Mouse (Mus musculus) forebrain, embryonic 14.5 days (tissue): Measurements from ENCODE around the gene Ube2e1. TPM values are rescaled to one million over a fixed set of nuclear protein-coding genes. Genes with fewer than 3 reads are reported as not detected.
A peak's percentile ranks its signal among the peaks of the same experiment; 100 is the strongest.

ENCODE experiments used
- ATAC-seq: fragments of 200-750 bp; cut with Nextera tagmentation; 2 replicates; pipeline ENCODE4 v1.8.0; 2017; ENCODE audit warnings: mild to moderate bottlenecking, moderate library complexity
- DNase-seq: peaks from one replicate; pipeline ENCODE4 v3.0.0-alpha.2; 2015; ENCODE audit warnings: low spot score
- H3K27ac ChIP-seq: fragments of 300-500 bp; sonication (generic); 2 replicates; pipeline ENCODE4 v1.5.1; 2014; ENCODE audit warnings: low read depth, mild to moderate bottlenecking, control low read depth, low read length, moderate library complexity
- H3K27me3 ChIP-seq: fragments of 300-500 bp; sonication (generic); replicated peaks from 2 replicates; pipeline ENCODE4 v1.6.1; 2014; ENCODE audit warnings: low read length, control low read depth, mixed read lengths; ENCODE audit not compliant: control insufficient read depth, insufficient read depth
- H3K36me3 ChIP-seq: fragments of 300-500 bp; sonication (generic); 2 replicates; pipeline ENCODE4 v1.6.1; 2014; ENCODE audit warnings: low read length, control low read depth; ENCODE audit not compliant: control insufficient read depth, insufficient read depth
- H3K4me1 ChIP-seq: fragments of 300-500 bp; sonication (generic); 2 replicates; pipeline ENCODE4 v1.6.1; 2014; ENCODE audit warnings: antibody characterized with exemption, low read length, control low read depth; ENCODE audit not compliant: control insufficient read depth, insufficient read depth
- H3K4me2 ChIP-seq: fragments of 300-500 bp; sonication (generic); 2 replicates; pipeline ENCODE4 v1.6.1; 2014; ENCODE audit warnings: mild to moderate bottlenecking, control low read depth, low read length
- H3K4me3 ChIP-seq: fragments of 300-500 bp; sonication (generic); 2 replicates; pipeline ENCODE4 v1.5.1; 2014; ENCODE audit warnings: low read depth, low read length, control low read depth
- H3K9ac ChIP-seq: fragments of 300-500 bp; sonication (generic); 2 replicates; pipeline ENCODE4 v1.6.1; 2014; ENCODE audit warnings: mild to moderate bottlenecking, low read length, control low read depth, moderate library complexity
- H3K9me3 ChIP-seq: fragments of 300-500 bp; sonication (generic); replicated peaks from 2 replicates; pipeline ENCODE4 v1.6.1; 2016; ENCODE audit warnings: low read length, control low read depth, mixed read lengths; ENCODE audit not compliant: control insufficient read depth
- WGBS: fragments of 180-500 bp; shearing (Covaris S2); extraction: QIAGEN DNeasy Blood & Tissue Kit; methylation state at CpG from one replicate; pipeline ENCODE4 v1.1.7; 2014; 5-methylcytosine and 5-hydroxymethylcytosine counted together
- polyA plus RNA-seq: library from polyadenylated mRNA; unstranded; fragments of >200 nt; fragmentation: Nextera tagmentation; extraction: Ambion mirVana; gene quantifications from 2 replicates; pipeline ENCODE4 v1.2.1, GENCODE M21; 2014

The Ube2e1 gene
- polyA plus RNA-seq, 1 experiment from 2014 or later: 78.0 TPM

DNA sequence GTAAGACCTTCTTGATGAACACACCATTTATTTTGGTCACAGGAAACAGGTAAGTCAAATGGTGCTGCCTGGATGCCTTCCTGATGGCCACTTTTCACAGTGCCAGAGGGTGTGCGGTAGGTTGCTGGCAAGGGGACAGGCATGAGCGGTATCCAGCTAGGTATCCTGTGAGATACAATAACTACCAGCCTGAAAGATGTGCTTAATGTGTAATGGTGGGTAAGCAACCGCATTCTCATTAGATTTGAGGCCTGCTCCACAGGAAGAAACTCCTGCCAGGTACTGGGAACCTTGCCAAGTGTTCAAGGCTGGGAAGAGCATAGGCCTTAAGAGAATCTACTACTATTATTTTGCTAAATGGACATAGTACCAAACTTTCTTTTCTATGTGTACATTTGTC, 9.4 kb upstream of the Ube2e1 start:
- H3K9ac ChIP-seq: no peak overlapping the region
- ATAC-seq (no peak), DNase-seq (peak; percentile 11)
- no peaks in the 10 kb centered on the region for H3K9me3 ChIP-seq
- no peak overlapping the region for H3K4me3 ChIP-seq
- H3K27me3 ChIP-seq: no peaks in the 10 kb centered on the region
- H3K36me3 ChIP-seq: no peaks in the 10 kb centered on the region
- H3K4me2 ChIP-seq: no peak overlapping the region
- 61% methylated on average over 3 of the region's 3 CpGs for WGBS
- H3K27ac ChIP-seq: no peak overlapping the region
- H3K4me1 ChIP-seq: no peaks in the 10 kb centered on the region

DNA sequence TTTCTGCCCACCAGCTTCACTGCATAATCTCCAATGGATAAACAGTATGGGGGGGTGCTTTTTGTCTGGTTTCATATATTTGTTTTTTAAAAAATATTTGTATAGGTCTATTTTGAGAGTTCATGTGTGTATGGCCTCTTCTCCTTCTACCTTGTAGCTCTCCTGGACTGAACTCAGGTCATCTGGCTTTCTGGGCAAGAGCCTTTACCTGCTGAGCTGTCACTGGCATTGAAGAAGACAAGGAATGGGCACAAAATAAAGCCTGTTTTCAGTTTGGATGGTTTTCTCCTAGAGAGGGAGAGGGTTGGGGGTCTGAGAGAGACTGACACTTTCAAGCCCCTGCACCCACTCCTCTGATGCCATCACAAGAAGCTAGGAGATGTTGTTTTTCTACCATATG, 4.4 kb upstream of the Ube2e1 start:
- H3K36me3 ChIP-seq: no peaks in the 10 kb centered on the region
- no peak overlapping the region for H3K27ac ChIP-seq
- H3K4me2 ChIP-seq: no peak overlapping the region
- H3K27me3 ChIP-seq: no peaks in the 10 kb centered on the region
- DNase-seq: no peak
- ATAC-seq: no peak
- no peaks in the 10 kb centered on the region for H3K4me1 ChIP-seq
- no peak overlapping the region for H3K4me3 ChIP-seq
- H3K9me3 ChIP-seq: no peaks in the 10 kb centered on the region
- H3K9ac ChIP-seq: no peak overlapping the region

DNA sequence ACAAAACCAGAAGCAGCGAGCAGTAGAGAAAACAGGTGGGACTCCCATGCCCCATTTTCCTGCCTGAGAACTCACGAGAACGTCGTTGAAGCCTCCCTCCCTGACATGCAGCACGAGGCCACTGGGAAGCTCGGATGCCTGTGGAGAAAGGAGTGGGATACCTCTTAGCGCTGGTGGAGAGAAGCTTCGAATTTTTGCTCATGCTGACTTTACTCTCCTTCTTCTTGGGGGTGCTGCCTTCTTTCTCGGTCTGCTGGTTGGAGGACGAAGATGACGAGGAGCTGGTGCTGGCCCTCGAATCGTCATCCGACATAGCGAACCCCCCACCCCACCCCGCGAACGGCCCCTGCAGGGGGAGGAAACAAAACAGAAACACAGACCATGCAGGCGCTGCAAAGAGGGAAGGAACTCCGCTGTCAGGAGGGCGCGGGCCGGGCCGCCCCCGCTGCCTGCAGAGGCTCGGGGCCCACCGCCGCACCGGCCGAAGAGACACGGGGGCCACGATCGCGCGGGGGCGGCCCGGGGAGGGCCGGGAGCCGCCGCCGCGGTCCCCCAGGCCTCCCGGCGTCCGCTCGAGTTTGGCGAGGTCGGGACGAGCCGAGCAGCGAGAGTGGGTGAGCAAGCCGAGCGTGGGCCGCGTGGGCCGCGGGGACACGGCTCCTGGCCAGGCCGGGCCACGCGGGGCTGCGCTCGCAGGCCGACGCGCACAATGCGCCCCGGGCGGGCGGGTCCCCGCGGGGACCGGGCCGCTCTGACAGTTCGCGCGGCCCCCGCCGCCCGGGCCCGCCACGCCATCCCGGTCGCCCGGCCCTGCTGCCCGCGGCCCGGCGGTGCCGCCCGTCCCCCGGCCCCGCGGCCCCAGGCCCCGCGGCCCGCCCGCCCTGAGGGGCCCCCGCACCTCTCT, 618 bp downstream of the Ube2e1 start:
- WGBS: under 1% methylated on average over 46 of the region's 99 CpGs

DNA sequence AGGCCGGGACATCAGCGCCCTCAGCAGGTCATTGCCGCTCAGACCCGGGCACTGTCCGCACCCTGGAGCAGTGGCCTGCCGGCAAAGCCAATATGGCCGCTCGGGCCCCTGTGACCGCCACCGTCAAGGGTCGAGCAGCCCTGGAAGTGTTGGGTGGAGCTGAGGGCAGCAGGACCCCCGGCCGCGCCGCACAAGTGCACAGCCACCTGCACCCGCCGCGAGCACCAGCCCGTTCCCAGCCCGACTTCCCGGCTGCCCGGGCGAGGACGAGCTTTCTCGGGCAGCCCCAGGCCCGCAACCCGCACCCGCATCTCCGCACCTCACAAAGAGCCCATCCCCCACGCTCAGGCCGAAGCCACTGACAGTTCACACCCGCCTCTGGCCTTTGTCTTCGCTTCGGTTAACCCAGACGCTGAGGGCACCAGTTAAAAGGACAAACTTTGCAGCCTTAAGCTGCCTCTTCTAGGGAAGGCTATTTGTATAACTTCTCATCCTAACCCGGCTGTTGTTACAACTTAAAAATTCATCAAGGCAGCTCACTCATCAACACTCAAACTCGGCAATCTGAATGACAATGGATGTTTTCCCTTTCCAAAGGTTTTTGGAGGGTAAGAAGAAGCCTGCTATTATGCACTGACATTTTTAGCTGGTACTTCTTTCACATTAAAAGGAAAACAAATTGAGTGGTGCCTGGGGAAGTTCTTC, 4.5 kb downstream of the Ube2e1 start:
- Histone ChIP-seq H3K27me3 (no peaks in the 10 kb centered on the region), H3K27ac (no peak overlapping the region), H3K4me2 (peak overlapping the region; percentile 80), H3K9me3 (no peaks in the 10 kb centered on the region), H3K9ac (peak overlapping the region; percentile 67), H3K4me1 (peaks cover 23% of the 10 kb centered on the region), H3K36me3 (peaks cover 5% of the 10 kb centered on the region; the same call in 1 of the 2 replicates), H3K4me3 (peak overlapping the region; percentile 40)
- ATAC-seq (no peak), DNase-seq (peak; percentile 30)
- WGBS: under 1% methylated on average over 30 of the region's 37 CpGs

More for the DNA sequence above, 618 bp downstream of the Ube2e1 start:
- Histone ChIP-seq H3K27me3 (no peaks in the 10 kb centered on the region), H3K9ac (peak overlapping the region; percentile 98), H3K9me3 (no peaks in the 10 kb centered on the region), H3K4me1 (peaks cover 23% of the 10 kb centered on the region), H3K4me3 (peak overlapping the region; percentile 87), H3K4me2 (peak overlapping the region; percentile 66), H3K36me3 (0 out of 2 replicates have a peak, but pooled peaks cover 5% of the 10 kb centered on the region), H3K27ac (peak overlapping the region; percentile 88)
- peak; percentile 49 for DNase-seq
- ATAC-seq: peak; percentile 85

DNA sequence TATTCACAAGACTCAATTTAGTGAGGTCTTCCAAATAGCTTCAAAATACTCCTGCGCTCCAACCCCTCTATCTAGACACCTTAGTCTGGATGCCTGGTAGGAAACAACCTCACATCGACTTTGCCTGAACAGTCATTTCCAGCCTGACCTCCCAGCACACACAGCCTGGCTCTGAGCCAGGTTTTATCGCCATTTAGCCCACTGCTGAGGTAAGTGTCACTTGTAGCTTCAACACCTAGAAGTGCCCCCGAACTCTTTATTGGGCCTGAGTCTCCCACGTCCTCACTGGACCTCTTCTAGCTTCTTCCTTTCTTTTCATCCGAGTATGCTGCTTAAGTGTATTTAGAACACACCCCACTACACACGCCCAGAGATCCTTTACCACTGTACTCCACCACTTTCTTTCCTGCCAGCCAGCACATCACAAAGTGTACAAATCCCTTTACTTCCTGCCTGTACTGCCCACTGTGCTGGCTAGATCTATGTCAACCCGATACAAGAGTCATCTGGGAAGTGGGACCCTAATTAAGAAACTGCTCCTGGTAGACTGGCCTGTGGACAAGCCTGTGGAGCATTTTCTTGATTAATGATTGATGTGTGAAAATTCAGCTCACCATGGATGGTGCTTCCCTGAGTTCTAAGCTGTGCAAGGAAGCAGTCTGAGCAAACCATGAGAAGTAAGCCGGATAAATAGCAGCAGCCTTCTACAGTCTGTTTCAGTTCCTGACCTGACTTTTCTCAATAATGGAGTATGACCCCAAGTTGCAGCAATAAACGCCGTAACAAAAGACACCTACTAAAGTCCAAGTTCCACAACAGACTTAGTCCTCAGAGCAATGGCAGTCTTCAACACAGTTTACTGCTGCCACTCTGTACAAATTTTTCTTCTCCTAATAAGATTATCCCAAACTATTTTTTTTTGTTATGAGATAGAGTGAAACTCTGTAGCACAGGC, 13.9 kb downstream of the Ube2e1 start:
- ATAC-seq: no peak
- no peak for DNase-seq

DNA sequence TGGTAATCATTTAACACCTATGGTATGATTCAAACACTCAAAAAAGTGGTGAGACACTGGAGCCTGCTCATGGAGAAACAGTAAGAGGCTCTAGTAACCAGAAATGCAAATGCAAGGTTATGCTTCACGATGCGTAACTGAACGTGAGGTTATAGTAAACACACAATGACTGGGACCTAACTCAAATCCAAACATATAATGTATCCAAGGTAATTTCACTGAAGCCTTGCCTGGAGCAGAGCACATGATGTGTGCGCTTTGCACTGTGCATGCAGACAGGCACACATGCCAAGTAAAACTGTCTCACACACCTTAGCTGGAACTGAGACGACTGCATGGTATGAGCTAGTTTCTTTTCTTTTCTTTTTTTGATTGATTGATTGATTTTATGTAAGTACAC, 27.5 kb downstream of the Ube2e1 start:
- Histone ChIP-seq H3K27ac (no peak overlapping the region), H3K4me3 (no peak overlapping the region), H3K36me3 (0 out of 2 replicates have a peak, but pooled peaks cover under 1% of the 10 kb centered on the region), H3K27me3 (no peaks in the 10 kb centered on the region), H3K4me2 (no peak overlapping the region), H3K9ac (no peak overlapping the region), H3K4me1 (no peaks in the 10 kb centered on the region), H3K9me3 (no peaks in the 10 kb centered on the region)
- no peak for DNase-seq
- ATAC-seq: no peak
- 95% methylated on average over 5 of the region's 5 CpGs for WGBS

More for the DNA sequence above, 13.9 kb downstream of the Ube2e1 start:
- no peaks in the 10 kb centered on the region for H3K9me3 ChIP-seq
- H3K36me3 ChIP-seq: peaks cover 8% of the 10 kb centered on the region; the same call in 1 of the 2 replicates
- H3K27ac ChIP-seq: no peak overlapping the region
- H3K27me3 ChIP-seq: no peaks in the 10 kb centered on the region
- WGBS: 87% methylated on average over 11 of the region's 11 CpGs
- no peak overlapping the region for H3K4me3 ChIP-seq
- H3K4me1 ChIP-seq: no peaks in the 10 kb centered on the region
- no peak overlapping the region for H3K9ac ChIP-seq
- H3K4me2 ChIP-seq: no peak overlapping the region

DNA sequence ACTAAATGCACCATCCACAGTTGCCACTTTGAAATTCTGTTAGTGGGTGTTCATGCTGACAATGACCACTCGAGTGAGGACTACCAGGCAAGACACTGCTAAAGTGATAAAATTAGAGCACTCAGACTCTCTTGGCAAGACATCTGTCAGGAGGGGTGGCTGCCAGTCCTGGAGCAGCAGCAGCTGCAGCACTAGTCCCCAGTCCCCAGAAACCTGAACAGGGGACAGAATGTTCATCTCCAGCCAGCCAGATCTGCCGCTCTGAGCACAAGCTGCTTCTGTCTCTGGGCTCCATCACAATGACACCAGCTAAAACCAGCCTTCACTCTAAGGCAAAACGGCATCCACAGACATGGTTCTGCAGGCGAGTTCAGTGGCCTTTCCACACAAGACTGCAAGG, 28.4 kb downstream of the Ube2e1 start:
- Histone ChIP-seq H3K9ac (no peak overlapping the region), H3K9me3 (no peaks in the 10 kb centered on the region), H3K4me2 (no peak overlapping the region), H3K4me3 (no peak overlapping the region), H3K27ac (no peak overlapping the region), H3K27me3 (no peaks in the 10 kb centered on the region), H3K36me3 (0 out of 2 replicates have a peak, but pooled peaks cover 6% of the 10 kb centered on the region), H3K4me1 (no peaks in the 10 kb centered on the region)
- DNase-seq (peak; percentile 17), ATAC-seq (0 out of 2 replicates have a peak, but pooled peaks have one; percentile 26)
- 77% methylated on average over 4 of the region's 4 CpGs for WGBS

DNA sequence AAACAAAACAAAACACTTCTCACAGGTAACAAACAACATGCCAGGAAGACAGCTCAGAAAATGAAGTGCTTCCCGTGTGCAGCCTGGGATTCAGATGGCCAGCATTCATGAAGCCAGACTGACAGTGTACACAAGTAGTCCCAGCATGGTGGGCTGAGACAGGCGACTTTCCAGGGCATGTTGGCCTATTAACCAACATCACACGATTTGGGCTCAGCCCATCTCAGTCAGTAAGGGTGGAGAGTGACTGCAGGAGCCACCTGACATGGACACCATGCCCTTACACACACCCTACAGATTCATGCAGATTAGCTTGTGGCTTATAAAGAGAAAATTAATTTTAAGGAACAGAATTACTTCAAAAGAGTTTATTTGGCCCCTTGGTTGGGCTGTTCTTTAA, 28.9 kb downstream of the Ube2e1 start:
- no peak overlapping the region for H3K4me3 ChIP-seq
- H3K9ac ChIP-seq: no peak overlapping the region
- no peak overlapping the region for H3K4me2 ChIP-seq
- H3K27me3 ChIP-seq: no peaks in the 10 kb centered on the region
- H3K27ac ChIP-seq: no peak overlapping the region
- H3K9me3 ChIP-seq: no peaks in the 10 kb centered on the region
- H3K4me1 ChIP-seq: no peaks in the 10 kb centered on the region
- DNase-seq: no peak
- ATAC-seq: no peak
- H3K36me3 ChIP-seq: 0 out of 2 replicates have a peak, but pooled peaks cover 6% of the 10 kb centered on the region
- WGBS: 65% methylated on average over 3 of the region's 3 CpGs
